Mouse (Mus musculus): ENCODE data around the gene Fmo5.

GRCm38 (mm10) chr3:97629941-97630340, 1.3 kb downstream of the Fmo5 start:
- TF ChIP-seq CTCF (IDR thresholded peaks at IDR 0.05) (no peak), EP300 (IDR thresholded peaks at IDR 0.05) (no peak)

All from lung, postnatal 0 days (tissue).